Mouse (Mus musculus) megakaryocyte, embryonic 14.5 days (primary cell): ENCODE measurements around the gene Wnt9b.
"Not testable (repeated sequence)": the region's sequence is repeated elsewhere in the genome, so short reads cannot be mapped to it uniquely, and the experiment has no call there.

Experiments used
- FLI1 ChIP-seq: IDR thresholded peaks from 2 replicates; pipeline ENCODE4 v1.6.1; 2012; ENCODE audit warnings: low read length, inconsistent platforms, mixed read lengths
- GATA1 ChIP-seq: IDR thresholded peaks from 3 replicates; pipeline ENCODE4 v1.6.1; 2012; ENCODE audit warnings: mixed read lengths, low read length, inconsistent platforms, borderline replicate concordance

DNA sequence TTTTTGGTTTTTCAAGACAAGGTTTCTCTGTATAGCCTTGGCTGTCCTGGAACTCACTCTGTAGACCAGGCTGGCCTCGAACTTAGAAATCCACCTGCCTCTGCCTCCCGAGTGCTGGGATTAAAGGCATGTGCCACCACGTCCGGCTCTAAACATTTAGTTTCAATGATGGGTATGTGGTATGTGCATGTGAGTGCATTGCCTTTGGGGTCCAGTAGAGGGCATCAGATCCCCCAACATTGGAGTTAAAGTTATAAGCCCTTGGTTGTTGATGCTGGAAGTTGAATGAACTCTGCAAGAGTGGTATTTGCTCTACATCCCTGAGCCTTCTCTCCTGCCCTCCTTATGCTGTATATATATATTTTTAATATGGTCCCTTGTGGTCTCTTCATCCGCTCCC, 11.3 kb upstream of the Wnt9b start:
- not testable (repeated sequence) for TF ChIP-seq GATA1, FLI1
